ENCODE assay signal across 10 mouse cellular contexts in the genomic region with DNA sequence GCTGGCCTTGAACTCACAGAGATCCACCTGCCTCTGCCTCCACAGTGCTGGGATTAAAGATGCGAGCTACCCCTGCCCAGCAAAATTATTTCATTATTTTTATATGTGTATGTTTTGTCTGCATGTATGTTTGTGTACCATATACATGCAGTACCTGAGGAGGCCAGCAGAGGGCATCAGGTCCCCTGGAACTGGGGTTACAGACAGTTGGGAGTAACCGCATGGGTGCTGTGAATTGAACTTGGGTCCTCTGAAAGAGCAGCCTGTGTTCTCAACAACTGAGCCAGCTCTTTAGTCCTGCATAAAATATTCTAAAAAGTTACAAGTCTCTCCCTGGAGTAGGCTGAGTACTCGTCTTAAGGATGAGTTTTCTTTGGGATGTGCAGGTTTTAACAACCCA. TPM values are rescaled to one million over a fixed set of nuclear protein-coding genes. Genes with fewer than 3 reads are reported as not detected.
DNase-seq lines count a peak whose midpoint lies in the region; ATAC-seq and TF ChIP-seq lines count a peak whose summit lies in the region.
"Had no signal": no experiment of that assay in that cellular context is flagged by ENCODE, and none has a peak within 500 bp of the region (broad histone marks: within the 10 kb centered on the region; RNA-seq: fewer than 3 reads in every experiment).

No protein-coding gene starts in this region.

- H3K4me2 ChIP-seq in intestine, postnatal 0 days (replicated peaks; ENCODE audit: low read depth): no peak overlapping the region
- no peak overlapping the region for H3K4me2 ChIP-seq in intestine, embryonic 16.5 days (ENCODE audit: low read depth, low read length)
- H3K4me2 ChIP-seq: embryonic facial prominence, embryonic 12.5 days had no signal

- H3K9me3 ChIP-seq in intestine, postnatal 0 days (ENCODE audit: control insufficient read depth): 0 out of 2 replicates have a peak, but pooled peaks cover 5% of the 10 kb centered on the region
- 0 out of 2 replicates have a peak, but pooled peaks cover 7% of the 10 kb centered on the region for H3K9me3 ChIP-seq in intestine, embryonic 16.5 days (ENCODE audit: control insufficient read depth, low read length)

- H3K4me1 ChIP-seq in intestine, postnatal 0 days (replicated peaks; ENCODE audit: control insufficient read depth, insufficient read depth, low read length): no peaks in the 10 kb centered on the region
- no peaks in the 10 kb centered on the region for H3K4me1 ChIP-seq in intestine, embryonic 16.5 days (ENCODE audit: control insufficient read depth, insufficient read depth, low read length)
- no peaks in the 10 kb centered on the region for H3K4me1 ChIP-seq in small intestine, adult 2 months (ENCODE audit: control insufficient read depth, insufficient read depth, insufficient read length, low read length)
- H3K4me1 ChIP-seq: embryonic facial prominence, embryonic 12.5 days had no signal

- H3K9ac ChIP-seq in intestine, postnatal 0 days (ENCODE audit: low read depth, low read length): no peak overlapping the region
- H3K9ac ChIP-seq in intestine, embryonic 16.5 days (ENCODE audit: low read depth, low read length): no peak overlapping the region
- H3K9ac ChIP-seq: embryonic facial prominence, embryonic 12.5 days had no signal

- WGBS in intestine, postnatal 0 days: 95% methylated on average over 3 of the region's 3 CpGs
- WGBS in intestine, embryonic 16.5 days: 88% methylated on average over 3 of the region's 3 CpGs
- 94% methylated on average over 3 of the region's 3 CpGs for WGBS in small intestine, adult 2 months

- no peak for ATAC-seq in intestine, postnatal 0 days
- no peak for ATAC-seq in intestine, embryonic 16.5 days

- peak; percentile 65 for TF ChIP-seq CTCF in intestine, postnatal 0 days (IDR thresholded peaks at IDR 0.05; ENCODE audit: low read depth)
- peak; percentile 56; the same call in 1 of the 2 replicates for TF ChIP-seq CTCF in small intestine, adult 2 months (IDR thresholded peaks at IDR 0.05; ENCODE audit: extremely low read depth, insufficient read length, insufficient replicate concordance, low read depth, low read length)

- no peak overlapping the region for H3K27ac ChIP-seq in intestine, postnatal 0 days (ENCODE audit: low read depth, low read length)
- H3K27ac ChIP-seq in intestine, embryonic 16.5 days (ENCODE audit: low read length): no peak overlapping the region
- H3K27ac ChIP-seq in small intestine, adult 2 months (ENCODE audit: insufficient read depth, low read depth, low read length): no peak overlapping the region
- H3K27ac ChIP-seq: embryonic facial prominence, embryonic 12.5 days had no signal

- no peak overlapping the region for H3K4me3 ChIP-seq in intestine, postnatal 0 days (ENCODE audit: low read depth, low read length)
- no peak overlapping the region for H3K4me3 ChIP-seq in intestine, embryonic 16.5 days (ENCODE audit: low read length)
- H3K4me3 ChIP-seq in small intestine, adult 2 months (ENCODE audit: low read depth, low read length): no peak overlapping the region
- H3K4me3 ChIP-seq: embryonic facial prominence, embryonic 12.5 days had no signal

- DNase-seq in CD4-positive helper T cell, adult 2 months (ENCODE audit: low read depth, low spot score): peak; percentile 38
- peak; percentile 31 for DNase-seq in T-cell, adult 2 months (ENCODE audit: low spot score)
- DNase-seq in frontal cortex, postnatal 14 days (ENCODE audit: low spot score in 2 of 2): no peak
- no peak for DNase-seq in MN1 (ENCODE audit: low spot score)
- DNase-seq in layer of hippocampus, adult 9-11 months: no peak
- DNase-seq: adrenal gland, postnatal 25 days had no signal

- peaks cover 6% of the 10 kb centered on the region; the same call in 1 of the 2 replicates for H3K36me3 ChIP-seq in intestine, postnatal 0 days (ENCODE audit: control insufficient read depth, insufficient read depth)
- peaks cover 4% of the 10 kb centered on the region; the same call in 1 of the 2 replicates for H3K36me3 ChIP-seq in intestine, embryonic 16.5 days (ENCODE audit: control insufficient read depth, insufficient read depth, low read length)
- peaks cover under 1% of the 10 kb centered on the region; the same call in 1 of the 2 replicates for H3K36me3 ChIP-seq in small intestine, adult 2 months (ENCODE audit: control insufficient read depth, insufficient read depth, low read length)

- H3K27me3 ChIP-seq in intestine, postnatal 0 days (replicated peaks; ENCODE audit: control insufficient read depth, insufficient read depth, low read length): no peaks in the 10 kb centered on the region
- H3K27me3 ChIP-seq in intestine, embryonic 16.5 days (replicated peaks; ENCODE audit: control insufficient read depth, insufficient read depth, low read length): no peaks in the 10 kb centered on the region
- H3K27me3 ChIP-seq in small intestine, adult 2 months (ENCODE audit: control insufficient read depth, insufficient read depth, low read length): no peaks in the 10 kb centered on the region
- H3K27me3 ChIP-seq: embryonic facial prominence, embryonic 12.5 days had no signal

- no peak for TF ChIP-seq POLR2A in small intestine, adult 2 months (IDR thresholded peaks at IDR 0.05; ENCODE audit: low read depth, low read length)

RNA-seq across cellular contexts. Expression of gene Zfp689, which starts 11.2 kb away (rescaled TPM):
- 2.2 and 2.6 TPM in 2 replicates for polyA plus RNA-seq in intestine, postnatal 0 days (2015; fragmentation: Nextera tagmentation; extraction: Ambion mirVana)
- polyA plus RNA-seq in intestine, embryonic 16.5 days (2015; fragmentation: Nextera tagmentation; extraction: Ambion mirVana): 4.5 and 5.9 TPM in 2 replicates
- 2.0 and 2.9 TPM in 2 replicates for polyA plus RNA-seq in small intestine, adult 2 months (2012; rRNA removed)

RNA-seq across cellular contexts. Expression of gene Zfp688, which starts 15.9 kb away (rescaled TPM):
- 18.6 and 22.0 TPM in 2 replicates for polyA plus RNA-seq in intestine, postnatal 0 days (2015; fragmentation: Nextera tagmentation; extraction: Ambion mirVana)
- polyA plus RNA-seq in intestine, embryonic 16.5 days (2015; fragmentation: Nextera tagmentation; extraction: Ambion mirVana): 20.8 and 23.4 TPM in 2 replicates
- polyA plus RNA-seq in small intestine, adult 2 months (2012; rRNA removed): 14.1 and 29.6 TPM in 2 replicates

RNA-seq across cellular contexts. Expression of gene Prr14, which starts 21.7 kb away (rescaled TPM):
- polyA plus RNA-seq in intestine, postnatal 0 days (2015; fragmentation: Nextera tagmentation; extraction: Ambion mirVana): 31.5 and 33.9 TPM in 2 replicates
- 36.2 and 39.8 TPM in 2 replicates for polyA plus RNA-seq in intestine, embryonic 16.5 days (2015; fragmentation: Nextera tagmentation; extraction: Ambion mirVana)
- 30.3 and 81.2 TPM in 2 replicates for polyA plus RNA-seq in small intestine, adult 2 months (2012; rRNA removed)

RNA-seq across cellular contexts. Expression of gene Zfp764, which starts 31.1 kb away (rescaled TPM):
- polyA plus RNA-seq in intestine, postnatal 0 days (2015; fragmentation: Nextera tagmentation; extraction: Ambion mirVana): 4.8 and 5.2 TPM in 2 replicates
- 8.5 TPM in 2 replicates for polyA plus RNA-seq in intestine, embryonic 16.5 days (2015; fragmentation: Nextera tagmentation; extraction: Ambion mirVana)
- polyA plus RNA-seq in small intestine, adult 2 months (2012; rRNA removed): 3.5 and 5.8 TPM in 2 replicates

RNA-seq across cellular contexts. Expression of gene Fbrs, which starts 41.3 kb away (rescaled TPM):
- 8.1 and 9.4 TPM in 2 replicates for polyA plus RNA-seq in intestine, postnatal 0 days (2015; fragmentation: Nextera tagmentation; extraction: Ambion mirVana)
- polyA plus RNA-seq in intestine, embryonic 16.5 days (2015; fragmentation: Nextera tagmentation; extraction: Ambion mirVana): 8.0 and 8.9 TPM in 2 replicates
- 26.4 and 41.8 TPM in 2 replicates for polyA plus RNA-seq in small intestine, adult 2 months (2012; rRNA removed)

Comparison
In these comparisons a context has a peak if more than half of its experiments do, and no peak if none do; other contexts are left out.
1. DNase-seq: peak in CD4-positive helper T cell, adult 2 months (single experiment) and T-cell, adult 2 months (single experiment); none in frontal cortex, postnatal 14 days (0 of 2), MN1 (single experiment) and layer of hippocampus, adult 9-11 months (single experiment).